Mouse (Mus musculus): Measurements from ENCODE around the gene Vps53.

DNA sequence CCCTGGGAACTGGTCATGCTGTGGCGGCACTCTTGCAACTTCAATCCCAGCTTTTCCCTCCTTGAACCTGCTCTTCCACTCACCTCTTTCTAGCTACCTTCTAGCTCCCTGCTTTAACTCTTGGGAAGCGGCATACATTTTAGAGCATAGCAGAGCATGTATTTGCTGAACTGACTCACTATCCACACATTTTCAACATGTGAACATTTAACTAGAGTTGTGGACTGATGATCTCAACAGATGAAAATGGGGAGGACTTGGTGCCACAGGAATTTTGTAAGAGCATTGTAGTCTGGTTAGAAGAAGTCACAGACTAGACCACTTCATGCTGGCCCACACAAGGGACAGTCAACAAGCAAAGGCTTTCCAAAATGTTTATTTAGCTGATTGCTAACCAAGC is 21.1 kb downstream of the Vps53 start:
- TF ChIP-seq POLR2A (IDR thresholded peaks at IDR 0.05; ENCODE audit: low read depth, low read length) (no peak), CTCF (IDR thresholded peaks at IDR 0.05; ENCODE audit: borderline replicate concordance, insufficient read depth, low read length) (no peak)
